Mouse (Mus musculus) heart, adult 2 months (tissue): ENCODE measurements at regions not wholly inside any gene's neighbourhood (a gene's known extent, or its start where the extent isn't known, plus 50 kb on each side); places are given as distances from the start of the nearest gene placed in this dataset.

ENCODE experiments used
- DNase-seq, 2 experiments: peaks; one replicate each; pipeline ENCODE4 v3.0.0; 2021
- H3K27ac ChIP-seq: fragments of 200-600 bp; 2 replicates; pipeline ENCODE4 v1.8.1; 2022
- H3K27me3 ChIP-seq: fragments of 200-500 bp; 2 replicates; pipeline ENCODE4 v1.6.1; 2012; ENCODE audit warnings: mild to moderate bottlenecking, low read length, inconsistent platforms, mixed read lengths; ENCODE audit not compliant: control insufficient read depth, insufficient read depth
- H3K36me3 ChIP-seq: fragments of 200-500 bp; 2 replicates; pipeline ENCODE4 v1.6.1; 2012; ENCODE audit warnings: low read length, inconsistent platforms; ENCODE audit not compliant: control insufficient read depth, insufficient read depth
- H3K4me1 ChIP-seq: fragments of 200-500 bp; 2 replicates; pipeline ENCODE4 v1.6.1; 2011; ENCODE audit warnings: low read length; ENCODE audit not compliant: control insufficient read depth, insufficient read depth
- H3K4me3 ChIP-seq: fragments of 200-600 bp; 2 replicates; pipeline ENCODE4 v1.8.1; 2022
- H3K79me2 ChIP-seq: fragments of 200-500 bp; replicated peaks from 2 replicates; pipeline ENCODE4 v1.6.1; 2012; ENCODE audit warnings: mild to moderate bottlenecking, inconsistent platforms, low read length, moderate library complexity, mixed read lengths; ENCODE audit not compliant: control insufficient read depth, insufficient read depth
- H3K9ac ChIP-seq: fragments of 200-500 bp; 2 replicates; pipeline ENCODE4 v1.6.1; 2012; ENCODE audit warnings: low read depth, mild to moderate bottlenecking, control low read depth, inconsistent platforms, low read length, mixed read lengths
- CTCF ChIP-seq: fragments of 200-600 bp; IDR thresholded peaks from 2 replicates; pipeline ENCODE4 v1.8.1; 2022; ENCODE audit warnings: antibody characterized with exemption, mild to moderate bottlenecking, moderate library complexity
- EP300 ChIP-seq: fragments of 200-500 bp; IDR thresholded peaks from 2 replicates; pipeline ENCODE4 v1.6.1; 2011; ENCODE audit warnings: low read depth, low read length, control low read depth; ENCODE audit not compliant: insufficient read depth
- POLR2A ChIP-seq: fragments of 200-500 bp; IDR thresholded peaks from 2 replicates; pipeline ENCODE4 v1.6.1; 2011; ENCODE audit warnings: mild to moderate bottlenecking, low read depth, low read length, control low read depth; ENCODE audit not compliant: insufficient read depth
- WGBS: fragments of 180-500 bp; shearing (Covaris S2); methylation state at CpG from one replicate; pipeline ENCODE4 v1.1.7; 2018; 5-methylcytosine and 5-hydroxymethylcytosine counted together
- intact Hi-C: fragments of 180-260 bp; cut with DNase I; formaldehyde crosslinking; loops from one replicate; pipeline ENCODE4 v1.15.1; 2025

- H3K27me3 ChIP-seq, result no peaks in the 10 kb centered on the region
- no peak overlapping the region for H3K27ac ChIP-seq
- no peak overlapping the region for H3K4me3 ChIP-seq
- TF ChIP-seq EP300 (no peak), CTCF (no peak), POLR2A (no peak)
- H3K4me1 ChIP-seq, result no peaks in the 10 kb centered on the region
- intact Hi-C loops, result no loop called here
- DNase-seq, result no peak
- no peak overlapping the region for H3K9ac ChIP-seq
- no peaks in the 10 kb centered on the region for H3K36me3 ChIP-seq
- H3K79me2 ChIP-seq, result no peaks in the 10 kb centered on the region
- WGBS, result 43% methylated on average over 3 of the region's 3 CpGs
These were observed 415.3 kb downstream of the Otol1 start for GRCm38 (mm10) chr3:70422669-70423068.

GRCm38 (mm10) chr3:70436671-70437070 lies 429.3 kb downstream of the Otol1 start:
- Histone ChIP-seq H3K4me1 (no peaks in the 10 kb centered on the region), H3K27me3 (no peaks in the 10 kb centered on the region), H3K9ac (no peak overlapping the region), H3K27ac (no peak overlapping the region), H3K4me3 (no peak overlapping the region), H3K36me3 (no peaks in the 10 kb centered on the region), H3K79me2 (no peaks in the 10 kb centered on the region)
- TF ChIP-seq EP300 (no peak), POLR2A (no peak), CTCF (no peak)
- 46% methylated on average over 4 of the region's 4 CpGs for WGBS
- no peak for DNase-seq
- intact Hi-C loops, result no loop called here

DNA sequence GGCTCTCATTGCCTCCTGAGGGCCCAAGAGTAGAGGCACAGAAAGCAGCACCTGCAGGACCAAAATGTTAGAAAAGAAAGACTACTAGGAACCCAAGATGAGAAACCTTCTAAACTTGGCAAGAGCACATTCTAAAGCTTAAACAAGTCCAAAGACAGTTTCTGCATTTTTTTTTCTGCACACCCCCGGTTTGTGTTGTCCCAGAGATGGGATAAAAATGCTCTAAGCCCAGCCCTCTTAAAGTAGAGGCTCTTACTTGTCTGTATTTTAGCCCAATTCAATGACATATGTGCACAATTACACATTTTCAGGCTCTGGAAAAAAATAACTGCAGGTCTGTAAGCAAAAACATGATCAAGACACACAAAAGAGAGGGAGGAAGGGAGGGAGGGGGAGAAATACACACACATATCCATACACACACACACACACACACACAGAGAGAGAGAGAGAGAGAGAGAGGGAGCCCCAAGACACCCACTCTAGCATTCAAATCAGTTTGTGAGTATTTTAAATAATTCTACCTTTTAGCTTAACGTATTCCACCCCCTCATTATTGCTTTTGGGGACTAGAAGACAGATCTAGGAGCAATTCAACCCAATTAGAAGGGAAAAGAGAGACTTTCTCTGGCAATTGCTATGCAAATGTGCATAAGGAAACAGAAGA lies 449.9 kb downstream of the Otol1 start:
- WGBS, result 39% methylated on average over 2 of the region's 2 CpGs
- TF ChIP-seq CTCF, result no peak
- no peak for TF ChIP-seq EP300
- TF ChIP-seq POLR2A, result no peak
- intact Hi-C loops, result no loop called here

DNA sequence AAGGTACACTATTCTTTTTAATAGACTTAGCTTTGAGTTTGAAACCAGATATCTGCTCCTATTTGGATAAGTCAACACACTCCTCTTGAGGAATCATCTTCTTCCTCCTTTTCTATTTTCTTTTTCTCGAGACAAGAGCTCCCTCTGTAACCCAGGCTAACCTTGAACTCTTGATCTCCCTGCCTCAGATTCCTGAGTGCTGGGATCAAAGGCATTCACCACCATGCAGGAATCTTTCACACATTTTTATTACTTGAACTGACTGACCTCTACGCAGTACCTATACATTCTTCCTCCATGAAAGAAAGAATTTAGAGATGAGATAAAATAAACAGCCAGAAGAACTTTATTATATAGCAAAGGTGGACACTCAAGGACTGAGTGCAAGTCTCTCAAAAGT lies 453.4 kb downstream of the Otol1 start:
- no peaks in the 10 kb centered on the region for H3K27me3 ChIP-seq
- intact Hi-C loops, result no loop called here
- H3K4me1 ChIP-seq, result no peaks in the 10 kb centered on the region
- no peak for DNase-seq
- 46% methylated on average over 2 of the region's 2 CpGs for WGBS
- TF ChIP-seq CTCF, result no peak
- TF ChIP-seq EP300, result no peak
- TF ChIP-seq POLR2A, result no peak
- no peak overlapping the region for H3K4me3 ChIP-seq
- no peaks in the 10 kb centered on the region for H3K36me3 ChIP-seq
- H3K79me2 ChIP-seq, result no peaks in the 10 kb centered on the region
- no peak overlapping the region for H3K9ac ChIP-seq
- H3K27ac ChIP-seq, result no peak overlapping the region

More for the DNA sequence above, 449.9 kb downstream of the Otol1 start:
- no peak overlapping the region for H3K27ac ChIP-seq
- no peaks in the 10 kb centered on the region for H3K27me3 ChIP-seq
- no peaks in the 10 kb centered on the region for H3K4me1 ChIP-seq
- H3K79me2 ChIP-seq, result no peaks in the 10 kb centered on the region
- H3K4me3 ChIP-seq, result no peak overlapping the region
- DNase-seq, result no peak
- H3K36me3 ChIP-seq, result no peaks in the 10 kb centered on the region
- no peak overlapping the region for H3K9ac ChIP-seq

DNA sequence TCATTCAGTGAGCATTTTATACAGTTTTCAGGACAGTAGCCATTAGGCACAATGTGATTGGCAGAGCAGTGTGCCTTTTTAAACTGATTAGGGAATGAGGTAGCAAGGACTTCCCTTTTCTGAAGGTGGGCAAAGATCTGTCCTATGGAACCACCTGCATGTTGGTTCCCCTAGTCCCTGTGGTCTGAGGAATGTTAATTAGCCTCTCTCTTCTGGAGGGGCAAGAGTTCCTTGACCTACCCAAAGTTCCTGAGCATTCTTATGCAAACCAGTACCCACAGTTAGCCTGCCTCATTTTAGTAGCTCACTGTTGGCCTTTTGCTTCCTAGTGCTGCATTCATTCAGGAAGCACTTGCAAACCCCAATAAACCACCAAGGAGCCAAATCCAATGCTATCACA lies 455.8 kb downstream of the Otol1 start:
- Histone ChIP-seq H3K79me2 (no peaks in the 10 kb centered on the region), H3K27ac (no peak overlapping the region), H3K27me3 (no peaks in the 10 kb centered on the region), H3K4me1 (no peaks in the 10 kb centered on the region), H3K9ac (no peak overlapping the region), H3K36me3 (no peaks in the 10 kb centered on the region), H3K4me3 (no peak overlapping the region)
- no peak for TF ChIP-seq EP300
- no peak for TF ChIP-seq POLR2A
- no peak for TF ChIP-seq CTCF
- intact Hi-C loops, result no loop called here
- no peak for DNase-seq

DNA sequence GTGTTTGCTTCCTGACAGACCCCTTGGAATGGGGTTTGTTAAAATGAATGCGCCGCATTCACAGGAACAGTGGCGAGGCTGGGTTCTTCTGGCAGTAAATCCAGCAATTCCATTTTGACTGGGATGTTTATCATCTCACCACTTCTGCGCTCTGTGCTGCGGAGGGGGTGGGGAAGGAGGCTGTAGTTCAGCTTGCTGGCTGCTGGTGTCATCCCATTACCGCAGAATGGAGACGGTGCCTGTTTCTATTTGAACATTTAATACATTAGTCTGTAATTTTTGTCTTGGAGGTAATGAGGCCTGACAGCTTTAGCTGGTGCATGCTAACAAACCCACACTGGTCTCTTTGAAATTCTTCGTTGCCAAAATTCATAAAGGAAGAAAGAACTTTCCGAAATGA lies 475.1 kb downstream of the Otol1 start:
- intact Hi-C loops, result no loop called here
- no peaks in the 10 kb centered on the region for H3K79me2 ChIP-seq
- H3K36me3 ChIP-seq, result no peaks in the 10 kb centered on the region
- H3K27me3 ChIP-seq, result no peaks in the 10 kb centered on the region
- no peaks in the 10 kb centered on the region for H3K4me1 ChIP-seq
- H3K27ac ChIP-seq, result no peak overlapping the region
- WGBS, result 40% methylated on average over 9 of the region's 9 CpGs
- no peak overlapping the region for H3K4me3 ChIP-seq
- H3K9ac ChIP-seq, result no peak overlapping the region
- TF ChIP-seq CTCF (peak; percentile 49), EP300 (no peak)
- no peak for DNase-seq
